Mouse (Mus musculus): ENCODE data around the gene Taf3. TPM values are rescaled to one million over a fixed set of nuclear protein-coding genes. Genes with fewer than 3 reads are reported as not detected.
A peak's percentile ranks its signal among the peaks of the same experiment; 100 is the strongest.

Taf3 gene
- total and polyA plus RNA-seq, 3 experiments, result 3.1 to 13.4 (median 6.0) TPM

DNA sequence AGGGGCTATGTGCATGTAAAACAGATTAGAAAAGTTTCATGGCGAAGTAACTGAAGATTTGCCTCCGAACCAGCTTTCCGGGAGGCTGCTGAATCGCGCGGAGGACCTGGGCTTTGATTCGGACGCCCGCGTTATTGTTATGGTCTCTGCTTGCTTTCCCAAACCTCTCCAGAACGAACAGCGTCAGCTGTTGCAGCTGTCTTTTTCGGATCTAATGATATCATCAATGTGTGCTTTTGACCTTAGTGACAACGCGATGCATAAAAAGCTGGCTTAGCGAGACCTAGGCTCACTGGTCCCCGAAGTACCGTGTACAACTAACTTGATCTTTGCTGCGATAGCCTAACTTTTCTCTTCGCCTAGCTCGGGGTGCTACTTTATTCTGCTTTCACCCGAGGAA lies 169.3 kb downstream of the Taf3 start:
- peak overlapping the region; percentile 27; the same call in 1 of the 2 replicates for H3K27ac ChIP-seq (ENCODE audit: insufficient read depth, low read depth)

DNA sequence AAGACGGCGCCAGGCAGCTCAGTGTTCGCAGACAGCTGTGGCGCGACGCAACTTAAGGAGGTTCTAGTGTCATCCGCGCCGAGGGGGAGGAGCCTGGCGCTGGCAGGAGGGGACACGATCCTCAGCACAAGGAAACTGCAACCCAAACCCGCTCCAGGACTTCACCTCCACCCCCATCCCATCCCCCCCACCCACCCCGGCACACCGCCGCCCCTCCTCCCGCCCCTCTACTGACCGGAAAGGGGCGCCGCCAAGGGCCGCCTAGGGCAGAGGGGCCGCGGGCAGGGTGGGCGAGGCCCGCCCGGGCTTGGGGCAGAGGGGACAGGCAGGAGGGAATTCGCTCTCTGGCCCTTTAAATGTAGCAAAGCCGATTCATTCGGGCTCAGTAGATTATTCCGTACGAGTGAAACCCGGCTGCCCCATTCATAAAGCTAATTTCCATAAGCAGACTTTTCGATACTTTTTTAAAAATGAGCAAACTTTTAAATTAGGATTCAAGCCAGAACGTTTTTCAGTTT lies 169.8 kb downstream of the Taf3 start:
- in situ Hi-C loops (cut with MboI; ENCODE audit: low pct_ligation_motif_present, low pct_unique_long_range_greater_than_20kb, low sequenced_read_pairs) (loop anchor here (25.0 kb wide), 1 partner anchor 416 kb away; no protein-coding TSS in a partner anchor), dilution Hi-C loops (cut with MboI; ENCODE audit: extremely low pct_ligation_motif_present, extremely low pct_unique_long_range_greater_than_20kb, low sequenced_read_pairs) (no loop called here)
- Histone ChIP-seq H3K4me1 (ENCODE audit: control insufficient read depth in 1 of 2, insufficient read depth in 2 of 2) (0 out of 4 replicates have a peak, but pooled peaks cover 0 to 2% of the 10 kb centered on the region in 2 experiments), H3K79me2 (replicated peaks; ENCODE audit: control insufficient read depth, extremely low read depth, insufficient read depth, poor library complexity, severe bottlenecking) (no peaks in the 10 kb centered on the region), H3K9me3 (replicated peaks; ENCODE audit: low read length) (peaks cover 3% of the 10 kb centered on the region), H3K4me3 (replicated peaks in 1 of 3; ENCODE audit: low read depth in 2 of 3, low read length in 2 of 3, poor library complexity in 1 of 3) (peak overlapping the region; percentile 52 to 69 (median 60)), H3K27me3 (replicated peaks) (no peaks in the 10 kb centered on the region), H3K4me2 (ENCODE audit: insufficient read depth, low read depth, poor library complexity, severe bottlenecking) (peak overlapping the region; percentile 80), H3K27ac (ENCODE audit: insufficient read depth, low read depth) (no peak overlapping the region), H3K36me3 (replicated peaks in 1 of 2; ENCODE audit: control insufficient read depth in 1 of 2, insufficient read depth in 1 of 2, low read length in 1 of 2) (peaks cover 0 to 3% of the 10 kb centered on the region in 2 experiments), H3K9ac (ENCODE audit: insufficient read depth, low read depth) (peak overlapping the region; percentile 84)
- peak; percentile 69 for DNase-seq (ENCODE audit: extremely low read depth)
- TF ChIP-seq MAZ (IDR thresholded peaks at IDR 0.05; ENCODE audit: low read depth, low read length), result 0 out of 2 replicates have a peak, but pooled peaks have one; percentile 42
- no peak for TF ChIP-seq NELFE (IDR thresholded peaks at IDR 0.05; ENCODE audit: low read depth, low read length)
- peak; percentile 49 for TF ChIP-seq SIN3A (IDR thresholded peaks at IDR 0.05; ENCODE audit: low read length)
- TF ChIP-seq UBTF (IDR thresholded peaks at IDR 0.05; ENCODE audit: low read depth, low read length), result peak; percentile 40; the same call in 1 of the 2 replicates
- TF ChIP-seq MAX (IDR thresholded peaks at IDR 0.05; ENCODE audit: low read length), result peak; percentile 35; the same call in 1 of the 2 replicates
- TF ChIP-seq CHD2 (IDR thresholded peaks at IDR 0.05; ENCODE audit: low read length), result 0 out of 2 replicates have a peak, but pooled peaks have one; percentile 11
- no peak for TF ChIP-seq ETS1 (conservative IDR thresholded peaks at IDR 0.05; ENCODE audit: low read depth, low read length)
- TF ChIP-seq IRF4 (IDR thresholded peaks at IDR 0.05; ENCODE audit: low read depth, low read length), result 0 out of 2 replicates have a peak, but pooled peaks have one; percentile 9
- TF ChIP-seq EP300 (IDR thresholded peaks at IDR 0.05; ENCODE audit: low read length), result no peak
- peak; percentile 70 for TF ChIP-seq MXI1 (IDR thresholded peaks at IDR 0.05; ENCODE audit: low read depth, low read length)

More for the DNA sequence above, 169.3 kb downstream of the Taf3 start:
- H3K9ac ChIP-seq (ENCODE audit: insufficient read depth, low read depth), result peak overlapping the region; percentile 84
- no peaks in the 10 kb centered on the region for H3K79me2 ChIP-seq (replicated peaks; ENCODE audit: control insufficient read depth, extremely low read depth, insufficient read depth, poor library complexity, severe bottlenecking)
- DNase-seq (ENCODE audit: extremely low read depth), result no peak
- peak overlapping the region; percentile 52 to 69 (median 60) for H3K4me3 ChIP-seq (replicated peaks in 1 of 3; ENCODE audit: low read depth in 2 of 3, low read length in 2 of 3, poor library complexity in 1 of 3)
- dilution Hi-C loops (cut with MboI; ENCODE audit: extremely low pct_ligation_motif_present, extremely low pct_unique_long_range_greater_than_20kb, low sequenced_read_pairs) (no loop called here), in situ Hi-C loops (cut with MboI; ENCODE audit: low pct_ligation_motif_present, low pct_unique_long_range_greater_than_20kb, low sequenced_read_pairs) (loop anchor here (25.0 kb wide), 1 partner anchor 417 kb away; no protein-coding TSS in a partner anchor)
- 0 out of 4 replicates have a peak, but pooled peaks cover 0 to 2% of the 10 kb centered on the region in 2 experiments for H3K4me1 ChIP-seq (ENCODE audit: control insufficient read depth in 1 of 2, insufficient read depth in 2 of 2)
- TF ChIP-seq RCOR1 (conservative IDR thresholded peaks at IDR 0.05; ENCODE audit: low read depth, low read length) (no peak), UBTF (IDR thresholded peaks at IDR 0.05; ENCODE audit: low read depth, low read length) (no peak; the same call in 1 of the 2 replicates), SIN3A (IDR thresholded peaks at IDR 0.05; ENCODE audit: low read length) (peak; percentile 30; the same call in 1 of the 2 replicates), ETS1 (conservative IDR thresholded peaks at IDR 0.05; ENCODE audit: low read depth, low read length) (no peak), ZNF384 (IDR thresholded peaks at IDR 0.05; ENCODE audit: low read depth, low read length) (no peak)
- peaks cover 3% of the 10 kb centered on the region for H3K9me3 ChIP-seq (replicated peaks; ENCODE audit: low read length)
- H3K36me3 ChIP-seq (replicated peaks in 1 of 2; ENCODE audit: control insufficient read depth in 1 of 2, insufficient read depth in 1 of 2, low read length in 1 of 2), result peaks cover 0 to 3% of the 10 kb centered on the region in 2 experiments
- H3K4me2 ChIP-seq (ENCODE audit: insufficient read depth, low read depth, poor library complexity, severe bottlenecking), result peak overlapping the region; percentile 80
- H3K27me3 ChIP-seq (replicated peaks), result no peaks in the 10 kb centered on the region
